Mouse (Mus musculus): ENCODE results near the gene Trib2. TPM values are rescaled to one million over a fixed set of nuclear protein-coding genes. Genes with fewer than 3 reads are reported as not detected.

Trib2 gene
- total RNA-seq, 2 experiments from 2014 or later: 50.1 to 52.9 TPM

DNA sequence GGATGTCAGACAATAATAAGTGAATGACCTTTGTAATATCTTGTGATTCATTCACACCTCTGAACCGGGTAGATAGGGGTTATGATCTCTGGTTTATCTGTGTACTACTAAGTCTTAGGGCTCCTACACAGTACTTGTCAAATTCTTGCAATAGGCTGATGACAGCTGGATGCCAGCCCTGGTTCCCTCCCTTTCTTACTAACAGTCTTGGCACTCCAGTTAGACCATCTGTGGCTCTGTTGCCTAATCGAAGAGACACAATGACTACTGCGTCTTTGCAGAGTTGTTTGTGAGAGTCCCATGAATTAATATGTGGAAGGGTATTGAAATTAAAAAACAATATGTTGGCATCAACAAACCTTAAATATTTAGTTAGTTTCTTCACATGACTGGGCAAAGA lies 48.2 kb downstream of the Trib2 start:
- DNase-seq (ENCODE audit: low spot score in 2 of 2): no peak

DNA sequence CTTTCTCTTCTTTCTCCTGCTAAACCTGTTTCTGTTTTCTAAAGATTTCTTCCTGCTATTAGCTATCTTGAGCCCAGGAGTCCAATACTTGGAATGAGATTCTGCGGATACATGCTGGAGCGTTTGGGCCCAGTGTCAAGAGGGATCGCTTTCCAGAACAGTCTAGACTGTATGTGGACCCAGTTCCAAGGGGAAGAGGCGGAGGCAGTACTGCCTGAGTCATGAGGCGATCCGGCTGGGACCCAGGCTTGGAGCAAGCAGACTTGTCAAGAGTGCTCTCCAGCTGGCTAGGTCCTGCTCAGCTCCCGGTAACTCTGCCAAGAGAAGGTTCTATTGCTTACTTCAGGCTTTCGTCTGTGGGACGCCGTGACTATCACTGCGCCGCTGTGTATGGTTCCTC lies 50.7 kb downstream of the Trib2 start:
- DNase-seq (ENCODE audit: low spot score in 2 of 2): peak; percentile 26 to 33

DNA sequence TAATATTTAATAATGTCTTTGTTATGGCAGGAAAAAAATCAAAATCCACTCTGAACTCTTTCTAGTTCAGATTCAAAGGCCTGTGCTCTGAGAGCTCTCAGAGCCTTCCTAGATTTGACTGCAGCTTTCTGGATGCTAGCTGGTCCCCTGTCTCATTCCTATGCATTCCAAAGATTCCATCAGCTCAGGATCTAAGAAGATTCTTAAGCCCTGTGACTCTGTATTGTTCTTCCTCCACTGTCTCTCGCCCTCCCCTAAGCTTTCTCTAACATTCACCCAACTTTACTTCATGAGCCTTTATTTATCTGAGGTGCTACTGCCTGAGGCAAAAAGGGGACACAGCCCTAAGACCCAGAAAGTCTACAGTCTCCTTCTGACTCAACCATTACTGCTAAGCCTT lies 51.5 kb downstream of the Trib2 start:
- DNase-seq (ENCODE audit: low spot score in 2 of 2): no peak

DNA sequence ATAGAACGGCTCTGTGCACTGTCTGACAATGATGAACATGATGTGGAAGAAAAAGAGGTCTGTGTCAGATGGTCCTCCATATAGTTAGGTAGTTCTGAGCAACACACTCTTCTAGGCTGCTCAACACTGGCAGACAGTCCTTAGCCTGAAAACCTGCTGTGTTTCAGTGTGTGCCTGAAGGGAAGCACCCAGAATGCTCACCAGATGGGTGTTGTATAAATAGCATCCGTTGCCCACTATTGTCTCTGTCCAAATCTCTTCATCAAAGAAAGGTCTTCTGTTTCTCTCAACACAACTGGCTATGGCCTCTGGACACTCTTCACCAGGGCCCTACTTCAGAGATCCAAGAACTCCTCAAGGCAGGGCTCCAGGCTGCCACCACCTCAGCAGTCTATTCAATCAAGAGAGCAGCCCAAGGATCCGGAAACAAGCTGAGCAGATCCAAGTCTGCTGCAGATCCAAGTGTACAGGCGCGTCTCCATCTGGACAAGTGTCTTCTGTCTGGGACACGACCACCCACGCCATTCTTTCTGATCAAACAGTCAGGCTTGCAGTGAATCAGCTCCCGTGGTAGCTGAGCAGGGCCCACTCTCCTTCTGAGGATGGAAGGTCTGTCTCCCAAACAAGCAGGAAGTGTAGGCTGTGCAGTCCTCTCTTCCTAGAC lies 55.1 kb downstream of the Trib2 start:
- peak; percentile 79 to 87 for DNase-seq (ENCODE audit: low spot score in 2 of 2)

DNA sequence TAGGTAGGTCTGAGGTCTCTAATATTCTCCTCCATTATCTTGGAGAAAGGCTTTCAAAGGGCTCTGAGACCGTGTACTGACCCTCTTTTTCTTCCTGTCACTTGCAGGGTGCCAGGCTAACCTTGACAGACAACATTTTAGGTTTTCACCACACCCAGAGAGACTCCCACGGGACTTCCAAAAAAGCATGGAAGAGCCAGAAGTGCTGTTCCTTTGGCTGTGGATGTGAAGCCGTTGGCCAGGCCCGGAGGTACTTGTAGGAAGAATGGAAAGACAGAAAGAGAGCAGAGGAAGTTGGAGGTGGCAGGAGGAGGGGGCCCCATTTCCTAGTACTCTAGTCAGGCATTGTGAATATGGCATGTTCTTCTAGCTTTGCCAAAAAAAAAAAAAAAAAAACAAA lies 56.0 kb downstream of the Trib2 start:
- peak; percentile 13 to 34 for DNase-seq (ENCODE audit: low spot score in 2 of 2)

DNA sequence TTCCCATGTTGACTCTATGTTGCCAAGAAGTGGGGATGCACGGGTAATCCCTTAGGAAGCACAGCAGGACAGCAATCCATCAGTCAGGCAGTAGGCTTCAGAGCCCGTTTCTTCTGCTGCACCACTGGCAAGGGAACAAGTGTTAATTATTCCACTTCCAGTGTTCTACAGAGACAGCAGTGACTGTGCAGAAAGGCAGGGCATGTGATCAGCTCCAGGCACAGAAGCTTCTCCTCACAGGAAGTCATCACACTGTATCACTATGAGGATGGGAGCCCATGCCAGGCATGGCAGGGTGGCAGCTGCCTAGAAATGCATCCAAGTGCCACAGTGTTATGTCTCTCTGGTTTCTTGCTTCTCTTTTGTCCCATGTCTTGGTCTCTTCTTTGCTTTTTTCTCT lies 57.9 kb downstream of the Trib2 start:
- peak; percentile 73 to 77 for DNase-seq (ENCODE audit: low spot score in 2 of 2)

DNA sequence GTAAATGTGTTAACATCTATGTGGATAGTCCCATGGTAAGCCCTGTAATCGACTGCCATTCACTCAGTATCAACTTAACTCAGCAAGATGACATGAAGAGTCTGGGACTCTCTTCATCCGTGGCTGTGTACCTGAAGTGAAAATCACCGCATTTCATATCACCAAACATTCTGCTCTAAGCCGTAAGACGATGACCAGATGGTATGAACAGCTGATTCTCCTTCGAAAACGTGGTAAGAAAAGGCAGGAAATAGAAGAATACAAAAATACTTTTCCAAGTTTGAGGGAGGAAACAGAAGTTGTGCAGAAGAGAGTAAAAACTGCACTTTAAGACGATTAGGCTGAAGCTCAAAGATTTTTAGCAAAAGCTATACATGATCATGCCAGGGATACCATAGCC lies 59.4 kb downstream of the Trib2 start:
- peak; percentile 12 to 27 for DNase-seq (ENCODE audit: low spot score in 2 of 2)

DNA sequence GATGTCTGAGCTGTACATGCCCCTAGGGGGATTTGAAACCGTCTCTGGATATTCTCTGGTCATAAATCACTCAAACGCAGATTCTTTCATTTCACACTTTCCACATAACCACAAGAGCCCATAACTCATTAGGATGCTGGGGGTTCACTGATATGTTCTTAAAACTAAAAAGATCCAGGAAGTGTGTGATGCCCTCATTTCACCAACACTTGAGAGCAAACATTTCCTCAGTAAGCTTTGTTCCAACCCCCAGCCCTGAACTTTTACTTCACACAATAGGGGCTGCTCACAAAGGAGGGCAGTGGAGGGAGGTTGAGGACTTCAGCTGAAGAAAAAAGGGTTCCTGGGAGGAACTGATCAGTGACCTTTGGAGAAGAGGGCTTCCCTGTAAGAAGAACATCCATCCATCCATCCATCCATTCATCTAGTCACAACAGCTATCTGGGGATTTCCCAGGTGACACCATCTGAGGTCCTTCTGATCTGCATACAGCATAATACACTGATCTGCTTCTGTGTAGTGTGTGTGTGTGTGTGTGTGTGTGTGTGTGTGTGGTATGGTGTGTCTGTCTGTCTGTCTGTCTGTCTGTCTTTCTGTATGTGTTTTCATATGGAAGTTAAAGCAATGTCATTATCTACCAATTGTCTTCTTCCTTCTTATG lies 61.6 kb downstream of the Trib2 start:
- no peak for DNase-seq (ENCODE audit: low spot score in 2 of 2)

DNA sequence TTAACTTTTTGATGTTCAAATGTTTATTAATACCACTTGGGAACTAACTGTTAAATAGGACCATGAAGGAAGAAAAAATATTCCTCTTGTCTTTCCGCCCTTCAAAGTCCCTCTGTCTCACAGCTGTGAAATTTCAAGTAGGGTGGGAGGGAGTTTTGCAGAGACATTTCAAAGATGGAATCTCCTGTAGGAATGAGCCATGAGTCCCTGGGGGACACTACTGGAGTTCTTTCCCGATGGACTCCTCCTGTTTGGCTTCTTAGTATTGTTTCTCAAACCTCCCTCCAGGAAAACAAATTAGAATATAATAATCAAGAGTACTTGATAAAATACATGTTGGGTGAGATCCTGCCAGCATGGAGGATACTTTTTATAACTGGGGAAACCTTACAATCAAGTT lies 62.1 kb downstream of the Trib2 start:
- no peak for DNase-seq (ENCODE audit: low spot score in 2 of 2)

DNA sequence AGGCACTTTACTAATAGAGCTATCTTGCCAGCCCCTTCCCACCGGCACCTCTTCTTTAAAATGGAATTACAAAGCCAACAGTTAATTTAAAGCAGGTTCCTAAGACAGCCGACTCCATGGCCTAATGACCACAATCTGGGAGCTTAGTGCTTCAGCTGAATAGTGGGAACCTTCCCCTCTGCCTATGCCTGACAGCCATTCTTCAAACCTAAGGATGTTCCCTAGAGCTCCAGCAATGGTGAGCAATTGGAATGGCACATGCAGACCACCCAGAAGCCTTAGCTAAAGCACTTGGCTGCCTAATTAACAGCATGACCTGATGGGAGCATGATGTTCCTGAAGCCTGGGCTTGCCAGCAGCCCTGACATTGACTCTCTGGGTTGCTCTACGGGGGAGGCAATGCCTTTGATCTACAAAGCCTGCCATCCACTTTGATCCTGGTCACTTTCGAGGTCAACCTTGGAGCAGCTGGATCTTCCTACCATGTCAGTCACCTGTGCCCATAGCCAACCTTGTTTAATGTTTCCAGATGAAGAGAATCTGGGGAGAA lies 67.0 kb downstream of the Trib2 start:
- DNase-seq (ENCODE audit: low spot score in 2 of 2): no peak

DNA sequence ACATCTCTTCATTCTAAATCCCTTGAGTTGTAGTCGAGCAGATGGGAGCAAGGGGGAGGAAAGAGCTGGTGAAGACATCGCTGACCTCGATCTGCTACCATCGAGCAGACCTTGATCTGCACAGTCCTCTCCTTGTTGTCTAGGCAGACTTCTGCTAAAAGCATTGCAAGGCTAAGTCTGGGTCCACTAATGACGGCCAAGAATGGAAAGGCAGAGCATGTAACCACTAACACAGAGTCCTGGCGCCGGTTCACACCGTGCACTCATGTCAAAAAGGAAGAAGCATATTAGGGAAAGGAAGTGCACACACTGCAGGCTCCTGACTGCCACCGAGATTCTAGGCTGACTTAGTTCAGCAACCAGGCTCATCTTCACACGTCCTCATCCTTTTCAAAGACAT lies 71.0 kb downstream of the Trib2 start:
- DNase-seq (ENCODE audit: low spot score in 2 of 2): no peak

Small RNAs within 50 kb of the gene (microRNA-seq; reads per million reads assigned to microRNA genes)
- 0 to 0.25 reads per million in 2 experiments for gene Mir6387
